Mouse (Mus musculus) heart, embryonic 13.5 days (tissue): ENCODE measurements at regions not wholly inside any gene's neighbourhood (a gene's known extent, or its start where the extent isn't known, plus 50 kb on each side); places are given as distances from the start of the nearest gene placed in this dataset.

Source experiments
- ATAC-seq: fragments of 200-750 bp; cut with Nextera tagmentation; 2 replicates; pipeline ENCODE4 v1.8.0; 2017; ENCODE audit warnings: moderate TSS enrichment; ENCODE audit not compliant: insufficient number of reproducible peaks, low FRiP score, low TSS enrichment; ENCODE audit errors: extremely low read depth
- H3K27ac ChIP-seq: fragments of 300-500 bp; sonication (generic); replicated peaks from 2 replicates; pipeline ENCODE4 v1.5.1; 2015; ENCODE audit warnings: moderate library complexity, mild to moderate bottlenecking, inconsistent platforms
- H3K27me3 ChIP-seq: fragments of 300-500 bp; sonication (generic); replicated peaks from 2 replicates; pipeline ENCODE4 v1.6.1; 2015; ENCODE audit warnings: mild to moderate bottlenecking, inconsistent platforms
- H3K36me3 ChIP-seq: fragments of 300-500 bp; sonication (generic); 2 replicates; pipeline ENCODE4 v1.6.1; 2015; ENCODE audit warnings: mild to moderate bottlenecking, inconsistent platforms
- H3K4me1 ChIP-seq: fragments of 300-500 bp; sonication (generic); 2 replicates; pipeline ENCODE4 v1.6.1; 2015; ENCODE audit warnings: inconsistent platforms
- H3K4me2 ChIP-seq: fragments of 300-500 bp; sonication (generic); 2 replicates; pipeline ENCODE4 v1.6.1; 2015; ENCODE audit warnings: inconsistent platforms, mild to moderate bottlenecking, moderate library complexity
- H3K4me3 ChIP-seq: fragments of 300-500 bp; sonication (generic); 2 replicates; pipeline ENCODE4 v1.5.1; 2015; ENCODE audit warnings: moderate library complexity, mild to moderate bottlenecking, inconsistent platforms
- H3K9ac ChIP-seq: fragments of 300-500 bp; sonication (generic); 2 replicates; pipeline ENCODE4 v1.6.1; 2015; ENCODE audit warnings: inconsistent platforms, mild to moderate bottlenecking, moderate library complexity
- H3K9me3 ChIP-seq: fragments of 300-500 bp; sonication (generic); 2 replicates; pipeline ENCODE4 v1.6.1; 2016; ENCODE audit warnings: inconsistent platforms
- WGBS: fragments of 180-500 bp; shearing (Covaris S2); methylation state at CpG from one replicate; pipeline ENCODE4 v1.1.7; 2015; ENCODE audit warnings: mixed read lengths; 5-methylcytosine and 5-hydroxymethylcytosine counted together

- H3K36me3 ChIP-seq: no peaks in the 10 kb centered on the region
- peaks cover 10% of the 10 kb centered on the region for H3K4me1 ChIP-seq
- H3K27ac ChIP-seq: no peak overlapping the region
- H3K9ac ChIP-seq: no peak overlapping the region
- 60% methylated on average over 3 of the region's 3 CpGs for WGBS
- no peaks in the 10 kb centered on the region for H3K9me3 ChIP-seq
- ATAC-seq: no peak
- H3K27me3 ChIP-seq: no peaks in the 10 kb centered on the region
- H3K4me3 ChIP-seq: no peak overlapping the region
- H3K4me2 ChIP-seq: no peak overlapping the region
These were observed 292.3 kb upstream of the Nbea start for GRCm38 (mm10) chr3:56475529-56476527.

GRCm38 (mm10) chr3:56472651-56473050 lies 289.1 kb upstream of the Nbea start:
- no peaks in the 10 kb centered on the region for H3K9me3 ChIP-seq
- H3K4me3 ChIP-seq: no peak overlapping the region
- H3K27ac ChIP-seq: no peak overlapping the region
- no peak overlapping the region for H3K9ac ChIP-seq
- H3K36me3 ChIP-seq: no peaks in the 10 kb centered on the region
- H3K4me2 ChIP-seq: no peak overlapping the region
- H3K4me1 ChIP-seq: peaks cover 10% of the 10 kb centered on the region
- no peak for ATAC-seq
- no peaks in the 10 kb centered on the region for H3K27me3 ChIP-seq
- WGBS: 74% methylated on average over 6 of the region's 6 CpGs

GRCm38 (mm10) chr3:56471823-56472222 lies 288.3 kb upstream of the Nbea start:
- H3K9ac ChIP-seq: no peak overlapping the region
- 86% methylated on average over 5 of the region's 5 CpGs for WGBS
- H3K27me3 ChIP-seq: no peaks in the 10 kb centered on the region
- no peak overlapping the region for H3K27ac ChIP-seq
- no peak overlapping the region for H3K4me3 ChIP-seq
- H3K36me3 ChIP-seq: no peaks in the 10 kb centered on the region
- peaks cover 10% of the 10 kb centered on the region for H3K4me1 ChIP-seq
- no peak for ATAC-seq
- H3K9me3 ChIP-seq: no peaks in the 10 kb centered on the region
- H3K4me2 ChIP-seq: no peak overlapping the region

- Histone ChIP-seq H3K9me3 (no peaks in the 10 kb centered on the region), H3K4me3 (no peak overlapping the region), H3K4me2 (no peak overlapping the region), H3K27ac (no peak overlapping the region), H3K27me3 (no peaks in the 10 kb centered on the region), H3K9ac (no peak overlapping the region), H3K4me1 (peaks cover 10% of the 10 kb centered on the region), H3K36me3 (no peaks in the 10 kb centered on the region)
- 40% methylated on average over 1 of the region's 1 CpGs for WGBS
- ATAC-seq: no peak
These were observed 287.7 kb upstream of the Nbea start for GRCm38 (mm10) chr3:56471185-56471584.

GRCm38 (mm10) chr3:56457625-56458024 lies 274.1 kb upstream of the Nbea start:
- WGBS: 53% methylated on average over 4 of the region's 4 CpGs
- no peaks in the 10 kb centered on the region for H3K36me3 ChIP-seq
- peaks cover 3% of the 10 kb centered on the region; the same call in 1 of the 2 replicates for H3K4me1 ChIP-seq
- H3K27ac ChIP-seq: no peak overlapping the region
- H3K4me3 ChIP-seq: no peak overlapping the region
- H3K9me3 ChIP-seq: no peaks in the 10 kb centered on the region
- no peak for ATAC-seq
- no peak overlapping the region for H3K9ac ChIP-seq
- no peak overlapping the region for H3K4me2 ChIP-seq
- H3K27me3 ChIP-seq: no peaks in the 10 kb centered on the region

- H3K36me3 ChIP-seq: no peaks in the 10 kb centered on the region
- 73% methylated on average over 6 of the region's 6 CpGs for WGBS
- no peak overlapping the region for H3K9ac ChIP-seq
These were observed 272.8 kb upstream of the Nbea start for GRCm38 (mm10) chr3:56456317-56456716.

GRCm38 (mm10) chr3:56438900-56439299 lies 255.4 kb upstream of the Nbea start:
- Histone ChIP-seq H3K27me3 (no peaks in the 10 kb centered on the region), H3K36me3 (no peaks in the 10 kb centered on the region), H3K4me3 (no peak overlapping the region), H3K4me1 (peaks cover 6% of the 10 kb centered on the region), H3K4me2 (no peak overlapping the region), H3K9me3 (no peaks in the 10 kb centered on the region), H3K27ac (no peak overlapping the region), H3K9ac (no peak overlapping the region)
- ATAC-seq: no peak
- WGBS: 74% methylated on average over 5 of the region's 5 CpGs

More at GRCm38 (mm10) chr3:56456317-56456716, 272.8 kb upstream of the Nbea start:
- ATAC-seq: no peak
- Histone ChIP-seq H3K4me2 (no peak overlapping the region), H3K27me3 (no peaks in the 10 kb centered on the region), H3K9me3 (no peaks in the 10 kb centered on the region), H3K27ac (no peak overlapping the region), H3K4me3 (no peak overlapping the region), H3K4me1 (peaks cover 3% of the 10 kb centered on the region; the same call in 1 of the 2 replicates)

- no peak overlapping the region for H3K9ac ChIP-seq
- H3K4me1 ChIP-seq: peaks cover 6% of the 10 kb centered on the region
- no peak overlapping the region for H3K4me3 ChIP-seq
- H3K27ac ChIP-seq: no peak overlapping the region
- no peaks in the 10 kb centered on the region for H3K27me3 ChIP-seq
- no peaks in the 10 kb centered on the region for H3K9me3 ChIP-seq
- 70% methylated on average over 12 of the region's 12 CpGs for WGBS
- no peaks in the 10 kb centered on the region for H3K36me3 ChIP-seq
- no peak overlapping the region for H3K4me2 ChIP-seq
- no peak for ATAC-seq
These were observed 254.7 kb upstream of the Nbea start for GRCm38 (mm10) chr3:56438020-56438747.

- no peak for ATAC-seq
- 43% methylated on average over 4 of the region's 4 CpGs for WGBS
- Histone ChIP-seq H3K9me3 (no peaks in the 10 kb centered on the region), H3K36me3 (no peaks in the 10 kb centered on the region), H3K27ac (no peak overlapping the region), H3K4me1 (peaks cover 6% of the 10 kb centered on the region), H3K27me3 (no peaks in the 10 kb centered on the region), H3K4me2 (no peak overlapping the region), H3K9ac (no peak overlapping the region), H3K4me3 (no peak overlapping the region)
These were observed 253.6 kb upstream of the Nbea start for GRCm38 (mm10) chr3:56437058-56437457.

GRCm38 (mm10) chr3:56433495-56433894 lies 250.0 kb upstream of the Nbea start:
- no peak overlapping the region for H3K4me2 ChIP-seq
- H3K9ac ChIP-seq: no peak overlapping the region
- no peak for ATAC-seq
- WGBS: 48% methylated on average over 1 of the region's 1 CpGs
- no peaks in the 10 kb centered on the region for H3K27me3 ChIP-seq
- no peak overlapping the region for H3K4me3 ChIP-seq
- no peaks in the 10 kb centered on the region for H3K9me3 ChIP-seq
- no peaks in the 10 kb centered on the region for H3K36me3 ChIP-seq
- H3K27ac ChIP-seq: no peak overlapping the region
- H3K4me1 ChIP-seq: no peaks in the 10 kb centered on the region; the same call in 1 of the 2 replicates

- Histone ChIP-seq H3K36me3 (no peaks in the 10 kb centered on the region), H3K4me3 (no peak overlapping the region), H3K27ac (no peak overlapping the region), H3K27me3 (no peaks in the 10 kb centered on the region), H3K4me2 (no peak overlapping the region), H3K4me1 (no peaks in the 10 kb centered on the region), H3K9ac (no peak overlapping the region), H3K9me3 (no peaks in the 10 kb centered on the region)
- no peak for ATAC-seq
- 67% methylated on average over 1 of the region's 1 CpGs for WGBS
These were observed 243.7 kb upstream of the Nbea start for GRCm38 (mm10) chr3:56427201-56427600.
